Mouse (Mus musculus): Measurements from ENCODE around the gene Rsph3a. TPM values are rescaled to one million over a fixed set of nuclear protein-coding genes. Genes with fewer than 3 reads are reported as not detected.
"Not testable (repeated sequence)": the region's sequence is repeated elsewhere in the genome, so short reads cannot be mapped to it uniquely, and the experiment has no call there.

Rsph3a gene
- polyA plus RNA-seq, 1 experiment from 2014 or later, result 65.3 TPM

DNA sequence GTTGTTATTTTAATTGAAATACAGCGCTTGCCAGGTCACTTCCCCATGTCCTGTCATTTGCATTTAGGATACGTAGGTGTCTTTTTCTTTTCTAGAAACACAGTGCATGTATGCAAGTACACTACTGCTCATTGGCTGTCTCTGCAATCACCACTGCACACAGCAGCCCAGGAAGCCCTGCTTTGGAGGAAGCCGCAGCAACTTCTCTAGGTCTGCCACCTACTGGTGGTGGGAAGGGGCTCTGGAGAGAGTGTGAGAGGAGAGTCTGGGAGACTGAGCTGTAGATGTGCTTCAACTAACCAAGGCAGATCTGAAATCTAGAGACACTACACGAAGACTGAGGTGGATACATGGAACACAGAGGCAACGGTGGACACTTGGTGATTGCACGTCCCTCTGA lies 77.3 kb downstream of the Rsph3a start:
- not testable (repeated sequence) for H3K4me2 ChIP-seq (replicated peaks; ENCODE audit: low read depth, low read length); H3K4me3 ChIP-seq (ENCODE audit: low read length); H3K27ac ChIP-seq (ENCODE audit: low read length); H3K9me3 ChIP-seq (ENCODE audit: low read length); H3K9ac ChIP-seq (replicated peaks; ENCODE audit: low read length); H3K36me3 ChIP-seq (ENCODE audit: insufficient read depth, low read length); H3K4me1 ChIP-seq (ENCODE audit: insufficient read depth, low read length); H3K27me3 ChIP-seq (ENCODE audit: insufficient read depth, low read length)
- no CpG with 5 or more reads among the region's 6 CpGs for WGBS
- ATAC-seq (ENCODE audit: low FRiP score, low TSS enrichment), result peak; percentile 69

GRCm38 (mm10) chr17:8027475-8028168 lies 82.2 kb downstream of the Rsph3a start:
- H3K27ac ChIP-seq (ENCODE audit: low read length); H3K4me3 ChIP-seq (ENCODE audit: low read length); H3K9me3 ChIP-seq (ENCODE audit: low read length); H3K9ac ChIP-seq (replicated peaks; ENCODE audit: low read length); H3K4me1 ChIP-seq (ENCODE audit: insufficient read depth, low read length); H3K36me3 ChIP-seq (ENCODE audit: insufficient read depth, low read length); H3K27me3 ChIP-seq (ENCODE audit: insufficient read depth, low read length); H3K4me2 ChIP-seq (replicated peaks; ENCODE audit: low read depth, low read length); ATAC-seq (ENCODE audit: low FRiP score, low TSS enrichment): not testable (repeated sequence)
- WGBS, result no CpG with 5 or more reads among the region's 12 CpGs

Other genes starting within 250 kb of the Rsph3a start
- gene Fndc1, start 118.3 kb upstream of the Rsph3a start, polyA plus RNA-seq (2015; fragmentation: Nextera tagmentation; extraction: Ambion mirVana), result 2.5 and 5.1 TPM in 2 replicates
- gene Tagap, start 19.6 kb upstream of the Rsph3a start, polyA plus RNA-seq (2015; fragmentation: Nextera tagmentation; extraction: Ambion mirVana), result 0.60 and 0.68 TPM in 2 replicates
- gene Gm49673, start 202.2 kb downstream of the Rsph3a start, polyA plus RNA-seq (2015; fragmentation: Nextera tagmentation; extraction: Ambion mirVana), result 0.22 and 0.31 TPM in 2 replicates
- gene Rnaset2a, start 202.5 kb downstream of the Rsph3a start, polyA plus RNA-seq (2015; fragmentation: Nextera tagmentation; extraction: Ambion mirVana), result 45.5 and 52.1 TPM in 2 replicates
- 42.5 and 44.4 TPM in 2 replicates for gene Fgfr1op, start 219.9 kb downstream of the Rsph3a start, polyA plus RNA-seq (2015; fragmentation: Nextera tagmentation; extraction: Ambion mirVana)